Mouse (Mus musculus) intestine, embryonic 14.5 days (tissue): Measurements from ENCODE around the gene Ncoa6. TPM values are rescaled to one million over a fixed set of nuclear protein-coding genes. Genes with fewer than 3 reads are reported as not detected.

ENCODE experiments used
- ATAC-seq: fragments of 200-750 bp; cut with Nextera tagmentation; replicated peaks from 2 replicates; pipeline ENCODE4 v1.8.0; 2017; ENCODE audit warnings: low read depth, moderate number of reproducible peaks, moderate TSS enrichment, moderate library complexity; ENCODE audit not compliant: low FRiP score, low TSS enrichment
- DNase-seq: peaks from one replicate; pipeline ENCODE4 v3.0.0-alpha.2; 2018; ENCODE audit warnings: low spot score
- H3K27ac ChIP-seq: fragments of 300-500 bp; sonication (generic); 2 replicates; pipeline ENCODE4 v1.5.1; 2014; ENCODE audit warnings: low read depth, mild to moderate bottlenecking, control low read depth
- H3K27me3 ChIP-seq: fragments of 300-500 bp; sonication (generic); replicated peaks from 2 replicates; pipeline ENCODE4 v1.6.1; 2014; ENCODE audit warnings: low read length, control low read depth; ENCODE audit not compliant: control insufficient read depth, insufficient read depth
- H3K36me3 ChIP-seq: fragments of 300-500 bp; sonication (generic); 2 replicates; pipeline ENCODE4 v1.6.1; 2014; ENCODE audit warnings: low read length, control low read depth; ENCODE audit not compliant: control insufficient read depth, insufficient read depth
- H3K4me1 ChIP-seq: fragments of 300-500 bp; sonication (generic); replicated peaks from 2 replicates; pipeline ENCODE4 v1.6.1; 2014; ENCODE audit warnings: low read length, control low read depth, mixed read lengths; ENCODE audit not compliant: control insufficient read depth, insufficient read depth
- H3K4me2 ChIP-seq: fragments of 300-500 bp; sonication (generic); 2 replicates; pipeline ENCODE4 v1.6.1; 2014; ENCODE audit warnings: low read length
- H3K4me3 ChIP-seq: fragments of 300-500 bp; sonication (generic); 2 replicates; pipeline ENCODE4 v1.5.1; 2014; ENCODE audit warnings: low read depth, low read length, control low read depth, mixed read lengths
- H3K9ac ChIP-seq: fragments of 300-500 bp; sonication (generic); 2 replicates; pipeline ENCODE4 v1.6.1; 2014; ENCODE audit warnings: mild to moderate bottlenecking, low read length
- H3K9me3 ChIP-seq: fragments of 300-500 bp; sonication (generic); 2 replicates; pipeline ENCODE4 v1.6.1; 2016; ENCODE audit warnings: low read length, control low read depth; ENCODE audit not compliant: control insufficient read depth
- WGBS: fragments of 180-500 bp; shearing (Covaris S2); extraction: QIAGEN DNeasy Blood & Tissue Kit; methylation state at CpG from one replicate; pipeline ENCODE4 v1.1.7; 2014; 5-methylcytosine and 5-hydroxymethylcytosine counted together
- microRNA counts: library from miRNA; unstranded; fragments of <30 nt; microRNA quantifications from one replicate; lab custom pipeline; 2016
- microRNA-seq: library from miRNA; unstranded; fragments of <30 nt; microRNA quantifications from one replicate; pipeline ENCODE4, GENCODE M21; 2016
- polyA plus RNA-seq: library from polyadenylated mRNA; unstranded; fragments of >200 nt; fragmentation: Nextera tagmentation; extraction: Ambion mirVana; gene quantifications from 2 replicates; pipeline ENCODE4 v1.2.1, GENCODE M21; 2014

Ncoa6 gene
- polyA plus RNA-seq, 1 experiment from 2014 or later = 27.9 TPM

GRCm38 (mm10) chr2:155369333-155369883 lies 104.3 kb downstream of the Ncoa6 start:
- no peak overlapping the region for H3K4me2 ChIP-seq
- WGBS = 20% methylated on average over 7 of the region's 7 CpGs
- H3K27ac ChIP-seq = peak overlapping the region; percentile 72
- no peak overlapping the region for H3K4me3 ChIP-seq
- ATAC-seq = no peak
- no peaks in the 10 kb centered on the region for H3K36me3 ChIP-seq
- no peaks in the 10 kb centered on the region for H3K9me3 ChIP-seq
- peak; percentile 60 for DNase-seq
- peaks cover 15% of the 10 kb centered on the region for H3K4me1 ChIP-seq
- H3K27me3 ChIP-seq = no peaks in the 10 kb centered on the region
- no peak overlapping the region for H3K9ac ChIP-seq

GRCm38 (mm10) chr2:155367635-155368284 lies 105.9 kb downstream of the Ncoa6 start:
- no peak for ATAC-seq

GRCm38 (mm10) chr2:155357686-155358399 lies 115.9 kb downstream of the Ncoa6 start:
- Histone ChIP-seq H3K4me3 (peak overlapping the region; percentile 85), H3K9ac (peak overlapping the region; percentile 37; the same call in 1 of the 2 replicates), H3K4me1 (0 out of 2 replicates have a peak, but pooled peaks cover 5% of the 10 kb centered on the region), H3K27me3 (no peaks in the 10 kb centered on the region), H3K27ac (peak overlapping the region; percentile 59; the same call in 1 of the 2 replicates), H3K36me3 (no peaks in the 10 kb centered on the region), H3K4me2 (peak overlapping the region; percentile 57), H3K9me3 (no peaks in the 10 kb centered on the region)
- 25% methylated on average over 14 of the region's 14 CpGs for WGBS
- peak; percentile 85 for ATAC-seq
- DNase-seq = peak; percentile 59

More at GRCm38 (mm10) chr2:155367635-155368284, 105.9 kb downstream of the Ncoa6 start:
- Histone ChIP-seq H3K9ac (no peak overlapping the region), H3K4me2 (no peak overlapping the region), H3K9me3 (no peaks in the 10 kb centered on the region), H3K36me3 (no peaks in the 10 kb centered on the region), H3K4me3 (no peak overlapping the region), H3K4me1 (peaks cover 15% of the 10 kb centered on the region), H3K27me3 (no peaks in the 10 kb centered on the region), H3K27ac (no peak overlapping the region)
- no peak for DNase-seq
- WGBS = 82% methylated on average over 7 of the region's 7 CpGs

- Histone ChIP-seq H3K9ac (peak within 1 kb of the TSS; percentile 60), H3K27me3 (no peaks in the 10 kb centered on the region), H3K9me3 (no peaks in the 10 kb centered on the region), H3K4me1 (0 out of 2 replicates have a peak, but pooled peaks cover 5% of the 10 kb centered on the region), H3K4me2 (peak within 1 kb of the TSS; percentile 57), H3K27ac (peak within 1 kb of the TSS; percentile 59; the same call in 1 of the 2 replicates), H3K36me3 (no peaks in the 10 kb centered on the region), H3K4me3 (peak within 1 kb of the TSS; percentile 85)
- ATAC-seq = peak; percentile 97
- peak; percentile 90 for DNase-seq
- WGBS = under 1% methylated on average over 38 of the region's 38 CpGs
These were observed 116.6 kb downstream of the Ncoa6 start, which contains the start of gene Pigu for GRCm38 (mm10) chr2:155356971-155357591. Gene Pigu (minus strand): TSS chr2:155357430.

- 0 out of 2 replicates have a peak, but pooled peaks cover 4% of the 10 kb centered on the region for H3K36me3 ChIP-seq
- ATAC-seq = no peak
- no peaks in the 10 kb centered on the region for H3K27me3 ChIP-seq
- H3K9me3 ChIP-seq = no peaks in the 10 kb centered on the region
- 90% methylated on average over 3 of the region's 3 CpGs for WGBS
- H3K4me2 ChIP-seq = no peak overlapping the region
- no peak overlapping the region for H3K27ac ChIP-seq
- no peak overlapping the region for H3K9ac ChIP-seq
- H3K4me3 ChIP-seq = no peak overlapping the region
- no peak for DNase-seq
- H3K4me1 ChIP-seq = 0 out of 2 replicates have a peak, but pooled peaks cover 5% of the 10 kb centered on the region
These were observed 119.3 kb downstream of the Ncoa6 start for GRCm38 (mm10) chr2:155354402-155354801.

GRCm38 (mm10) chr2:155346670-155347069 lies 127.0 kb downstream of the Ncoa6 start:
- DNase-seq (no peak), ATAC-seq (no peak)
- 68% methylated on average over 1 of the region's 1 CpGs for WGBS
- Histone ChIP-seq H3K27ac (no peak overlapping the region), H3K4me3 (no peak overlapping the region), H3K4me1 (no peaks in the 10 kb centered on the region), H3K4me2 (no peak overlapping the region), H3K27me3 (no peaks in the 10 kb centered on the region), H3K36me3 (peaks cover 19% of the 10 kb centered on the region), H3K9ac (no peak overlapping the region), H3K9me3 (no peaks in the 10 kb centered on the region)

MicroRNAs encoded within 50 kb of the gene (microRNA counts, 519-probe panel; counts per million panel counts)
- microRNA mmu-miR-695 (lab: Ali Mortazavi, UCI) = 1,102 counts per million, percentile 4 among the panel's probes with 10 or more counts

Small RNA genes lying within 50 kb of the gene (microRNA-seq; reads per million reads assigned to microRNA genes)
- gene Mir695 = not detected

Other genes starting within 250 kb of the Ncoa6 start
- gene Dynlrb1, start 237.4 kb downstream of the Ncoa6 start, polyA plus RNA-seq = 410 and 426 TPM in 2 replicates
- 180 and 203 TPM in 2 replicates for gene Map1lc3a, start 197.6 kb downstream of the Ncoa6 start, polyA plus RNA-seq
- 60.2 and 64.6 TPM in 2 replicates for gene Pigu, start 116.5 kb downstream of the Ncoa6 start, polyA plus RNA-seq
- gene Trp53inp2, start 92.8 kb downstream of the Ncoa6 start, polyA plus RNA-seq = 16.9 and 17.6 TPM in 2 replicates
- 15.5 and 16.8 TPM in 2 replicates for gene Acss2, start 44.1 kb upstream of the Ncoa6 start, polyA plus RNA-seq
- 3.6 and 4.0 TPM in 2 replicates for gene Ggt7, start 44.3 kb upstream of the Ncoa6 start, polyA plus RNA-seq
- 46.1 and 49.6 TPM in 2 replicates for gene Gss, start 118.9 kb upstream of the Ncoa6 start, polyA plus RNA-seq
- 0.20 and 0.62 TPM in 2 replicates for gene Myh7b, start 137.3 kb upstream of the Ncoa6 start, polyA plus RNA-seq
- gene Trpc4ap, start 218.5 kb upstream of the Ncoa6 start, polyA plus RNA-seq = 127 and 129 TPM in 2 replicates